Mouse (Mus musculus) natural killer cell, adult 2 months (primary cell): ENCODE data around the gene Fndc1.

Source experiments
- DNase-seq, 2 experiments: peaks; one replicate each; pipeline ENCODE4 v3.0.0; 2022; ENCODE audit warnings: low spot score in 2 of 2

Fndc1 gene

GRCm38 (mm10) chr17:7820176-7820575, 6.9 kb downstream of the Fndc1 start:
- DNase-seq = no peak

- no peak for DNase-seq
These were observed 10.5 kb downstream of the Fndc1 start for GRCm38 (mm10) chr17:7816602-7817001.

DNA sequence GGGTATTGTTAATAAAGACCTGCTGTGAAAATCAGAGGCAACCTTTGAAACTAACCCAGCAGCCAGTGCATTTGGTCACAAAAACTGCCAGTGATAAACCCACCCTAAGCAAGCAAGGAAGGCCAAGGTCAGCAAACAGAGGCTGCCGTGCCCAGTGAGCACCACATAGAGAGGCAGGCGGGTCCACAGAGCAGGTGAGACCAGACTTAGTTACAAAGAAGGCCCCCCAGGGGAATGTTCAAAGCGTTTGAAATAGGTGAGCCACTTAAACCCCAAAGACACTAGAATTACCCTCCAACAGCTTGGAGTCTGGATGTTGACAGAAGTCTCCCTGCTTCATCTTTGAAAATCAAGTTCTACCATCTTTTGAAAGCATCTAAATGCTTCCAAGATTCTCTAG, 12.7 kb downstream of the Fndc1 start:
- no peak for DNase-seq

DNA sequence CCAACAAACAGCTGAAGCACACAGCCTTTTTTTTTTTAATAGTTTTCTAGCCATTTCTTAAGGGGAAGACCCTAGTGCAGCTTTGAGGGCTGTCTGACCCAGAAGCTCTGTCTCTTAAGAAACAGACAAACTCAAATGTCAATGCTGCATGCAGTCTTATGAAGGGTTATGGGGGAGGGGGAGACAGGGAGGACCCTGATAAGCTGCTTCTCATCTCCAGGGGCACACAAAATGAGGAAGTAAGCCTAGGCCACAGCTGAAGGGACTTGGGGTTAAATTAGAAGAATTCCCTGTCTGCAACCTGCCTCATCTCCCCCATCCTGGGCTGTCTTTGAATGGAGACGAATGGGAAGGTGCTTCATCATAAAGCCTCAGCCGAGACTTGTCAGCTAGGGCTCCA, 19.1 kb downstream of the Fndc1 start:
- DNase-seq = no peak

- DNase-seq = no peak
These were observed 22.0 kb downstream of the Fndc1 start for GRCm38 (mm10) chr17:7805105-7805504.

GRCm38 (mm10) chr17:7802483-7802882, 24.6 kb downstream of the Fndc1 start:
- no peak for DNase-seq

- no peak for DNase-seq
These were observed 27.2 kb downstream of the Fndc1 start for GRCm38 (mm10) chr17:7799894-7800293.

GRCm38 (mm10) chr17:7795584-7795983, 31.5 kb downstream of the Fndc1 start:
- no peak for DNase-seq

DNA sequence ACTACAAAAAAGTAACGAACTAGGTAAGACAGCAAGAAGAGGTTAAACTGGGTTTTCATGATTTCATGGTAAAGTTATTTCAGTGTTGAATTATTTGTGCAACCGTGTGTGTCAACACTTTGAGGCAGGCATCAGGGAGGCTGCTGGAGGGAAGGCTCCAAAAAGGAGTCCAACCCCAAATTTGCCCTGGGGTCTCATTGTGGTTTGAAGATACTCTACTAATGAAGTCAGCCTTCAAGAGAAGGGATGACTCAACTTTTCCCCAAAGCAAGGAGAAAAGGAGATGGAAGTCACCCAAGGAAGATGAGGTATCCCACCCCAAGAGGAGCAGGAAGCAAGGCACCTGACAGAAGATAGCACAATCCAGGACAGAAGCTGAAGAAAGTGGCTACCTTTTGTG, 31.9 kb downstream of the Fndc1 start:
- DNase-seq = no peak

DNA sequence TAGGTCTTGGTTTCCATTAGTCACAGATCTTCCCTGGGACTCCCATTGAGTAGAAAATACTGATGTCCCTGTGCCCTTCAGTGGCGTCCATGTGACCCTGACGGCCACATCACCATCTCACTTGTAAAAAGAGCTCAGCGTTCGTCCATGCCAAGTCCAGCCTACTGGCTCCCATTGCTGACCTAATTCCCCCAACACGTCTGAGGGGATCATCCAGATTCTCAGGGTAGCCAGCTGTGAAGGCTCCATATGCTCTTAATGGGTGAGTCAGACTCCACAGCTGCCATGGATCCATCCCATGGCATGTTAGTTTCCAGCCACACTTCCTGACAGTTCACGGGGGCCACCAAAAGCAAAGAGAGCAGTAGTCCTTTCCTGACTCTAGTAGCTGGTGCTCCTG, 33.0 kb downstream of the Fndc1 start:
- no peak for DNase-seq

DNA sequence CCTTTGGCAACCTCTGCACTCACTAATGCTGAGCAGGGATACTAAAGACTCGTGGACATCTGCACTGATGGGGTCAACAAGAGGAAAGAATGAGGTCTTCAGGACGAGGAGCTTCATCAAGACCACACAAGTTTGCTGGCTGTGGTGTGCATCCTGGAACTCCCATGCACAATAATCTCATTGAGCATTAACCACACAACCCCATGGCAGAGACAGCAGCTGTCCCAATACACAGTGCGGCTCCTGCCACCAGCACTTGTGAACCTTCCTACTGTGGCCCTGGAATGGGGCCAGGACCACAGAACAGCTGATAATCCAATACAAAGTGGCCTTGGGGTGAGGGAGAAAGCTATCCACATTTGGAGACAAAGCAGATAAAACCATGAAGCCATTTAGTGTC, 36.6 kb downstream of the Fndc1 start:
- no peak for DNase-seq

DNA sequence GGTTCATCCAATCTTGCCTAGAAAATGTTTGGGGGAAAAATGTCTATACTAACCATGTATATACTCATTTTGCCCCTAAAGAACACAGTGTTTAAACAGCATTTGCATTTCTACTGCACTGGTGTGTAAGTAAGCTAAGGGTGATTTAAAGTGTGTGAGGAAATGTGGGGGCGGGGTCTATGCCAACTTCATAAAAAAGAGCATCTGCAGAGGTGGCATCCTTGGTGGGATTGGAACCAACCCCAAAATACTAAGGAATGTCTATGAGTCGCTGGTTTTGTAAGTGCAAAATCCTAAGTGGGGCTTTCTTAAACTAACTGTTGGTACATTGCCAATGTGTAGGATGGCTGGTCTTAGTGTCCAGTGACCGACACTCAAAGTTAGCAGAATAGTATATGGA, 53.0 kb downstream of the Fndc1 start:
- DNase-seq = no peak

DNA sequence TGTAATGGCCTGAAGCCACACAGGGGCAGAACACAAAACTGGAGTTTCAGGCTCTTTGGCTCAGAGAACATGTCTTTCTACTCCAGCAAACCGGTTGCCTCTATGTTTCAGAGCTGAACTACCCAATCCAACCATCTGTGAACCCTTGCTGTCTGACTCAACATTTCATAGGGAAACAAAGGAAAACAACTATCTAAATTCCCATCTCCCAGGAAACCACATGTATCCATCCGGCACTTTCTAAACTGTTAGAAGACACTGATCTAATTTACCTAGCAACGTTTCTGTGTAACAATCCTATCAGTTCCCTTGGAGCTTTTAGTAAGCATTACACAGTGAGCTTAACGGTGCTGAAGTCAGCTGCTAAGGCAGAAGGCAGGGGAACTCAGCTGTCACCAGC, 67.3 kb downstream of the Fndc1 start:
- DNase-seq = no peak

GRCm38 (mm10) chr17:7755001-7755400, 72.1 kb downstream of the Fndc1 start:
- no peak for DNase-seq

- no peak for DNase-seq
These were observed 73.7 kb downstream of the Fndc1 start for GRCm38 (mm10) chr17:7753383-7753782.

DNA sequence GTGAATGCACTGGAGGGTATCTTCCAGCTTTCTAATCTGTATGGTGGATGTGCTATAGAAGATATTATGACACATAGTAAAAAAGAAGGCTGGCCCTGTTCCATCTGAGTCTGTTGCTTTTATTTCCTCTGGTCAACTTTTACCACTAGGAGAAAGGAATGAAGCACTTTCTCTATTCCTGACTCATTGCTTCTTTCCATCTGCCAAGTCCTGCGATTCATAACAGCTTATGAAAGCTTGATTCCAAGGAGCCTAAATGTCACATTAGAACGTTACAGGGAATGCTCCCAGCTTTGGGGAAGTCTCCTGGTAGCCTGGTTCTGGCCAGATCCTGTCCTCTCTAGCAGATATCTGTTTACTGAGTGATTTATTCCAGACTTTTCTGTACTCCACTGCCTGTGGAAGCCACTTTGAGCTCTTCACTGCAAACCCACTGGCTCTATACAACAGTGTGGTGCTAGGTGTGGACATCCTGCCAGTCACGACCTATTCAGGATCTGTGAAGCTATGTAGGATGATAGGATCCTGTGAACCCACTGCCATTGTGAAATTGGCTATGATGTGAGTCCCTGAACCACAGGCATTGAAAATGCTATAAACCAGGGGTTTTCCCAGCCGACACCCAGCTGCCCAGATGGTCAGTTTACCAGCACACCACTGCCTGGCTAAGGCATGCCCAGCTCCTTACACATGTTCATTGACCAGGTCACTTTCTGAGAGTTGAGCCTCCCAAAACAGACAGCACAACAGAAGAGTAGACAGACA, 77.9 kb downstream of the Fndc1 start:
- DNase-seq = no peak

GRCm38 (mm10) chr17:7746841-7747240, 80.3 kb downstream of the Fndc1 start:
- no peak for DNase-seq

DNA sequence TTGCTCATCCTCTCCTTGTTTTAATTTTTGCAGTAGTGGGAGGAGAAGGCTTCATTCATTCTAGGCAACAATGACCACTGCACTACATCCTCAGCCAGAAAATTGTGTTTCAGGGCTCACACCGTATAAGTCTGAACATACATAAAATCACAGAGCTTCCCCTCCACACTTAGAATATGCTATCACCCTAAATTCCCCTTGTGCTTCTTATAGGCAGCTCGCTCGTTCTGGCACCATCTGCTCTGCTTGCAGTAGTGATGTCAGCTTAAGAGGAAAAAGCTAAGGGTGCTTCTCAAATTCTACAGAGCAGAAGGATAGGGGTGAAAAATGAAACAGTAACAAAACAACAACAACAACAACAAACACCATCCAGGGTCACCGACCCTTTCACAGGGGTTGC, 82.1 kb downstream of the Fndc1 start:
- DNase-seq = no peak

GRCm38 (mm10) chr17:7740988-7741387, 86.1 kb downstream of the Fndc1 start:
- no peak for DNase-seq

DNA sequence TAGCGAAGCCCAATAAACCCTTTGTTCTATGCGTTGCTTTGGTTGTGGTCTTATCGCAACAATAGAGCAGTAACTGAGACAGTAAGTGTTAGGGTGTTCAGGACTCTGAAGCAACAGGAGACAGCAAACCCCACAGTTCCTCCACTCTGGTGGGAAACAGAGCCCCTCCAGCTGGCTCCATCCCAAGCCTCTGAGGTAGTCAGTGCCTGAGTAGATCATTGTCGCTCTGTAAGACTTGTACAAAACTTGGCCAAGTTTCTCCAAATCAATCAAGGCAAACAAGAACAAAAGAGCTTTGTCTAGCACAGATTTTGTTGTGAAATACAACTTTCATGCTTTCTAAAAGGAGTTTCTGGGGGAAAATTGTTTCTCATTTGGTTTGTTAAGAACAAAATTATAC, 104.1 kb downstream of the Fndc1 start:
- DNase-seq = no peak

- DNase-seq = no peak
These were observed 108.2 kb downstream of the Fndc1 start for GRCm38 (mm10) chr17:7718886-7719285.

GRCm38 (mm10) chr17:7717945-7718344, 109.2 kb downstream of the Fndc1 start:
- DNase-seq = no peak

GRCm38 (mm10) chr17:7713020-7713419, 114.1 kb downstream of the Fndc1 start:
- DNase-seq = no peak

DNA sequence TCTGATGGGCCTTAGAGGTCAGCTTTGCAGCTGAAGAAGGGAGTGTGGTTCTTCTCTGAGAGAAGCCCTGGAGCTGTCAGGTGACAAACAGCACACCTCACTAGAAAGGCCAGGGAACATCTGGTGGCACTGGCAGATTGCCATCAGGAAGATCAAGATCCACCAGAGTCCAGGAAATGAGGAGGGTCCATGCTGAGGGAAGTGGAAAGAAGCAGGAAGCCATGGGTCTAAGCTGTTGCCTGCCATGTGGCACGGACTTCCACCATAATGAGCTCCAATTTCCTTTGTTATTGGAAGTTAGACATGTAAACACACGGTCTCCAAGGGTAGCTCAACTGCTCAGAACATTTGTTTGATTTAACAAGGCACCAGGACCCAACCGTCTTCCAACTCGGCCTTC, 120.0 kb downstream of the Fndc1 start:
- DNase-seq = no peak
